Mouse (Mus musculus) megakaryocyte, embryonic 14.5 days (primary cell): Measurements from ENCODE around the gene Ccr6.

ENCODE experiments used
- FLI1 ChIP-seq: IDR thresholded peaks from 2 replicates; pipeline ENCODE4 v1.6.1; 2012; ENCODE audit warnings: low read length, inconsistent platforms, mixed read lengths
- GATA1 ChIP-seq: IDR thresholded peaks from 3 replicates; pipeline ENCODE4 v1.6.1; 2012; ENCODE audit warnings: mixed read lengths, low read length, inconsistent platforms, borderline replicate concordance

- no peak for TF ChIP-seq FLI1
- no peak for TF ChIP-seq GATA1
These were observed 10.1 kb upstream of the Ccr6 start for GRCm38 (mm10) chr17:8225746-8226145.
